ENCODE assay signal across 23 mouse cellular contexts in the genomic region with DNA sequence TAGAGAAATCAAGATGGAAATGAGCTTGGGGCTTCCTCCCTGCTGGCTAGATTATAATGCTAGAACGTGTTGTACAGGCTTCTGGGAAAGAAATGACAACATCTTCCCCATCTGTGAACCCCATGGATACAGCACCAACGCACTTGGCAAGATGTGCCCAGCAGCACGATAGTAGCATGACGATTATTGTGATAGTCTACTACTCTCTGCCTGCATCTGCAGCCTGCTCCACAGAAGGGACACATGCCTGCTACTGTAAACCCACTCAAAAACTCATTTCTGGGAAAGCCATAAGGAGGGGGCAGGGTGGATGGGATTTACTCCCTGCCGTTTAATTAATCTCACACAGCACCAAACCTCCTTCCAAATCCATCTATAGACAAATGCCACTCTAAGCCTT. TPM values are rescaled to one million over a fixed set of nuclear protein-coding genes. Genes with fewer than 3 reads are reported as not detected.
A peak's percentile ranks its signal among the peaks of the same experiment; 100 is the strongest.
DNase-seq lines count a peak whose midpoint lies in the region; ATAC-seq and TF ChIP-seq lines count a peak whose summit lies in the region.
"Had no signal": no experiment of that assay in that cellular context is flagged by ENCODE, and none has a peak within 500 bp of the region (broad histone marks: within the 10 kb centered on the region; RNA-seq: fewer than 3 reads in every experiment).

No protein-coding gene starts in this region.

- no peak for TF ChIP-seq CTCF in left cerebral cortex, adult 2 months (IDR thresholded peaks at IDR 0.05)

- H3K27me3 ChIP-seq in kidney, embryonic 16.5 days (ENCODE audit: insufficient read depth, low read length) = no peaks in the 10 kb centered on the region
- H3K27me3 ChIP-seq: forebrain, embryonic 13.5 days; neural tube, embryonic 15.5 days; stomach, embryonic 15.5 days had no signal

- H3K27ac ChIP-seq in left cerebral cortex, adult 2 months = no peak overlapping the region
- no peak overlapping the region for H3K27ac ChIP-seq in kidney, embryonic 16.5 days (ENCODE audit: low read length)
- H3K27ac ChIP-seq: forebrain, embryonic 13.5 days; heart, embryonic 10.5 days; kidney, postnatal 0 days; limb, embryonic 10.5 days; neural tube, embryonic 15.5 days; stomach, embryonic 15.5 days had no signal

- H3K4me3 ChIP-seq in left cerebral cortex, adult 2 months = no peak overlapping the region
- H3K4me3 ChIP-seq in kidney, embryonic 16.5 days (ENCODE audit: low read length) = no peak overlapping the region
- H3K4me3 ChIP-seq: forebrain, embryonic 13.5 days; heart, embryonic 10.5 days; limb, embryonic 10.5 days; neural tube, embryonic 15.5 days; stomach, embryonic 15.5 days had no signal

- no peak overlapping the region for H3K9ac ChIP-seq in kidney, embryonic 16.5 days (replicated peaks; ENCODE audit: low read length)
- H3K9ac ChIP-seq: forebrain, embryonic 13.5 days; neural tube, embryonic 15.5 days; stomach, embryonic 15.5 days had no signal

- H3K4me1 ChIP-seq in kidney, embryonic 16.5 days (ENCODE audit: insufficient read depth, low read length) = no peaks in the 10 kb centered on the region
- H3K4me1 ChIP-seq: forebrain, embryonic 13.5 days; limb, embryonic 10.5 days; neural tube, embryonic 15.5 days; stomach, embryonic 15.5 days had no signal

- WGBS in kidney, embryonic 16.5 days = 86% methylated on average over 5 of the region's 5 CpGs

- H3K9me3 ChIP-seq in kidney, embryonic 16.5 days (ENCODE audit: low read length) = no peaks in the 10 kb centered on the region
- H3K9me3 ChIP-seq: forebrain, embryonic 13.5 days; heart, embryonic 10.5 days; limb, embryonic 10.5 days; neural tube, embryonic 15.5 days; stomach, embryonic 15.5 days had no signal

- H3K36me3 ChIP-seq in kidney, embryonic 16.5 days (ENCODE audit: insufficient read depth, low read length) = no peaks in the 10 kb centered on the region
- H3K36me3 ChIP-seq: heart, embryonic 10.5 days; limb, embryonic 10.5 days; neural tube, embryonic 15.5 days; stomach, embryonic 15.5 days had no signal

- peak; percentile 21 to 43 for DNase-seq in left cerebral cortex, postnatal 36 days (ENCODE audit: low spot score in 2 of 2)
- DNase-seq in left cerebral cortex, adult 2 months (ENCODE audit: extremely low spot score in 1 of 2, low spot score in 2 of 2) = no peak
- peak; percentile 80 to 89 for DNase-seq in layer of hippocampus, adult 18-20 months (ENCODE audit: low spot score in 2 of 2)
- DNase-seq in layer of hippocampus, adult 9-11 months = peak; percentile 89
- peak; percentile 40 for DNase-seq in telencephalon, adult 2 months (ENCODE audit: low read depth, low spot score)
- no peak for DNase-seq in urinary bladder, adult 18-20 months (ENCODE audit: low spot score in 2 of 2)
- DNase-seq: adrenal gland, adult 8-10 months; cerebellum, adult 8-10 months; cerebellum, postnatal 36 days; gastrocnemius, postnatal 10 days; kidney, adult 18-20 months; thymus, adult 18-20 months; thymus, postnatal 36 days had no signal

- no peak for ATAC-seq in kidney, embryonic 16.5 days (ENCODE audit: low FRiP score, low TSS enrichment)
- ATAC-seq: activated CD4-positive, CD25-positive, alpha-beta regulatory T cell, adult 4 months; forebrain, embryonic 13.5 days; lung, postnatal 0 days had no signal

- no peak overlapping the region for H3K4me2 ChIP-seq in kidney, embryonic 16.5 days (replicated peaks; ENCODE audit: low read depth, low read length)
- H3K4me2 ChIP-seq: forebrain, embryonic 13.5 days; midbrain, embryonic 11.5 days; neural tube, embryonic 15.5 days; stomach, embryonic 15.5 days had no signal

- intact Hi-C loops in left cerebral cortex, postnatal 36 days (cut with DNase I) = no loop called here
- intact Hi-C loops in left cerebral cortex, adult 2 months (cut with DNase I) = no loop called here

RNA-seq across cellular contexts. Expression of gene Klhl24, which starts 10.4 kb away (rescaled TPM):
- 10 to 100 TPM; 72.7 to 93.4 TPM for total RNA-seq in left cerebral cortex, postnatal 36 days (2021)
- 10 to 100 TPM; 79.6 to 81.4 TPM for total RNA-seq in left cerebral cortex, adult 2 months (2021)
- total RNA-seq in layer of hippocampus, adult 18-20 months (2021) = 10 to 100 TPM; 78.8 to 79.7 TPM
- polyA plus RNA-seq in kidney, embryonic 16.5 days (2015; fragmentation: Nextera tagmentation; extraction: Ambion mirVana) = 34.9 and 36.4 TPM in 2 replicates

RNA-seq across cellular contexts. Expression of gene Yeats2, which starts 53.9 kb away (rescaled TPM):
- 10 to 100 TPM; 28.9 to 41.3 TPM for total RNA-seq in left cerebral cortex, postnatal 36 days (2021)
- 10 to 100 TPM; 42.7 to 42.8 TPM for total RNA-seq in left cerebral cortex, adult 2 months (2021)
- 10 to 100 TPM; 34.1 to 36.2 TPM for total RNA-seq in layer of hippocampus, adult 18-20 months (2021)
- 31.5 and 38.7 TPM in 2 replicates for polyA plus RNA-seq in kidney, embryonic 16.5 days (2015; fragmentation: Nextera tagmentation; extraction: Ambion mirVana)

Comparison
In these comparisons a context has a peak if more than half of its experiments do, and no peak if none do; other contexts are left out.
1. DNase-seq: peak in left cerebral cortex, postnatal 36 days (2 of 2), layer of hippocampus, adult 18-20 months (2 of 2), layer of hippocampus, adult 9-11 months (single experiment) and telencephalon, adult 2 months (single experiment); none in left cerebral cortex, adult 2 months (0 of 2) and urinary bladder, adult 18-20 months (0 of 2).